Mouse (Mus musculus) embryonic fibroblast, embryonic 13.5 days (primary cell): ENCODE measurements around the gene N4bp2l1.

ENCODE experiments used
- CTCF ChIP-seq: IDR thresholded peaks from 2 replicates; pipeline ENCODE4 v1.5.1; 2011; ENCODE audit warnings: mild to moderate bottlenecking, control low read depth, low read length, moderate library complexity, borderline replicate concordance; ENCODE audit not compliant: insufficient read depth
- POLR2A ChIP-seq: IDR thresholded peaks from 2 replicates; pipeline ENCODE4 v1.6.1; 2011; ENCODE audit warnings: low read depth, mild to moderate bottlenecking, control low read depth, low read length, moderate library complexity

DNA sequence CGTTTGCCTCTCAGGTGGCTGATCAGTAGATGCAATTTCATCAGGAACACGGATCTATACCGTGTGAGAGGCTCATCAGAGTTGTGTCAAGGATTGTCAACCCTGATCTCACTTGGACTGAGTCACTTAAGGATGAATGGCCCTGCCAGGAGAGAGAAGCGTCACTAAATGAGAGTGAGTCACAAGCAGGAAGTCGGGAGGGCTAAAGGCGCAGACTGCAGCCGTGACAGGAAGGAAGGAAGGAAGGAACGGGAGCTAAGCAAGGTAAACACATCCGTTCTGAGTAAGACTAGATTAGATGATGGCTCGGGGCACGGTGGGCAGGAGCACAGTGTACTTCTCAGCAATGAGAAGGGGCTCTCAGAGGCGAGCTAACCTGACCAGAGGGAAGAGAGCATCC is 14.7 kb upstream of the N4bp2l1 start:
- TF ChIP-seq POLR2A: no peak
- no peak for TF ChIP-seq CTCF
